Mouse (Mus musculus) stomach, postnatal 0 days (tissue): ENCODE measurements at regions not wholly inside any gene's neighbourhood (a gene's known extent, or its start where the extent isn't known, plus 50 kb on each side); places are given as distances from the start of the nearest gene placed in this dataset.

Experiments used
- ATAC-seq: fragments of 200-750 bp; cut with Nextera tagmentation; 2 replicates; pipeline ENCODE4 v1.8.0; 2017; ENCODE audit not compliant: low FRiP score, low TSS enrichment
- DNase-seq: peaks from one replicate; pipeline ENCODE4 v3.0.0-alpha.2; 2016; ENCODE audit warnings: low spot score
- H3K27ac ChIP-seq: fragments of 300-500 bp; sonication (generic); replicated peaks from 2 replicates; pipeline ENCODE4 v1.5.1; 2014; ENCODE audit warnings: mild to moderate bottlenecking, control low read depth
- H3K27me3 ChIP-seq: fragments of 300-500 bp; sonication (generic); 2 replicates; pipeline ENCODE4 v1.6.1; 2014; ENCODE audit warnings: low read length; ENCODE audit not compliant: control insufficient read depth, insufficient read depth
- H3K36me3 ChIP-seq: fragments of 300-500 bp; sonication (generic); 2 replicates; pipeline ENCODE4 v1.6.1; 2014; ENCODE audit warnings: low read length, mixed read lengths; ENCODE audit not compliant: control insufficient read depth, insufficient read depth
- H3K4me1 ChIP-seq: fragments of 300-500 bp; sonication (generic); replicated peaks from 2 replicates; pipeline ENCODE4 v1.6.1; 2014; ENCODE audit warnings: antibody characterized with exemption; ENCODE audit not compliant: control insufficient read depth, insufficient read depth
- H3K4me2 ChIP-seq: fragments of 300-500 bp; sonication (generic); replicated peaks from 2 replicates; pipeline ENCODE4 v1.6.1; 2014; ENCODE audit warnings: low read depth, mild to moderate bottlenecking, control low read depth, moderate library complexity
- H3K4me3 ChIP-seq: fragments of 300-500 bp; sonication (generic); 2 replicates; pipeline ENCODE4 v1.5.1; 2014; ENCODE audit warnings: low read depth, low read length, control low read depth
- H3K9ac ChIP-seq: fragments of 300-500 bp; sonication (generic); 2 replicates; pipeline ENCODE4 v1.6.1; 2014; ENCODE audit warnings: mild to moderate bottlenecking, low read length, control low read depth, mixed read lengths
- H3K9me3 ChIP-seq: fragments of 300-500 bp; sonication (generic); 2 replicates; pipeline ENCODE4 v1.6.1; 2016; ENCODE audit warnings: low read length; ENCODE audit not compliant: control insufficient read depth
- CTCF ChIP-seq: IDR thresholded peaks from 2 replicates; pipeline ENCODE4 v1.5.1; 2016; ENCODE audit warnings: antibody characterized with exemption, low read depth, mild to moderate bottlenecking, moderate library complexity
- EP300 ChIP-seq: optimal IDR thresholded peaks from 2 replicates; pipeline ENCODE3; 2016; ENCODE audit warnings: antibody characterized with exemption
- WGBS: fragments of 180-500 bp; shearing (Covaris S2); extraction: QIAGEN DNeasy Blood & Tissue Kit; methylation state at CpG from one replicate; pipeline ENCODE4 v1.1.7; 2014; 5-methylcytosine and 5-hydroxymethylcytosine counted together

DNA sequence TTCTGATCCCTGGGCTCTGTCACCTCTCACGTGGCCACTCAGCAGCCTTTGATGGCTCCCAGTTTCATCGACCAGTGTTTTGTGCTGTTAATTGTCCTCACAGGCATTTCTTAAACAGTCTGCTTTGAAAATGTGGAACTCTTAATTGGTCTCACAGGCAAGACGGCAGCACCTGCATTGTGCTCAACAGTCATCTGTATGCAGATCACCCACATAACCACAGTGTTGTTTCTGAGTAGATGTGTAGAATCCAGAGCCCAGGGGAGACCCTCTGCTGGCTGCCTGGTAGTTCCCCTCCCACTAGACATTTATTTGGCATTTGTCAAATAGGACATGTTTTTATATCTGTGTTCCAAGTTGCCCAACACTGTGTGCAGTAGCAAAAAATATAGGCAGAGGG, 304.3 kb downstream of the Nucb2 start:
- H3K27ac ChIP-seq, result no peak overlapping the region
- ATAC-seq (no peak), DNase-seq (no peak)
- no peaks in the 10 kb centered on the region for H3K4me1 ChIP-seq
- no peak overlapping the region for H3K9ac ChIP-seq
- 71% methylated on average over 3 of the region's 3 CpGs for WGBS
- TF ChIP-seq CTCF (no peak), EP300 (no peak)
- H3K4me2 ChIP-seq, result no peak overlapping the region
- H3K27me3 ChIP-seq, result no peaks in the 10 kb centered on the region
- no peaks in the 10 kb centered on the region for H3K36me3 ChIP-seq
- no peaks in the 10 kb centered on the region for H3K9me3 ChIP-seq
- H3K4me3 ChIP-seq, result no peak overlapping the region

DNA sequence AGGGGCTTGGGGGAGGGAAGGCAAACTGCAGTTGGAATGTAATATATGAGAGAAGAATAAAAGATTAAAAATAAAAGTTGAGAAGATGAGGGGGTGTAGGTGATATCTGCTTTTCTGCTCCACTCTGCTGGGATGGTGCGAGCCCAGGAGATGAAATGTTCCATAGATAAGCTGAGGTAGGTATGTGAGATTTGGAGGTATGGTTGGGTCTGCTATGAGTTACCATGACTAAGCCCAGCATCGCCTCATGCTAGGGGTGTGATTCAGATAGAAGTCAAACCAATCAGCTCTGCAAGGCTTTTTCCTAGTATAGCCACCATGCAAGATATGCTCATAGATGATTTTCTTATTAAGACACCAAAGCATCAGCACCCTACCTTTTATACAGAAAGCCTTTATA, 312.3 kb downstream of the Nucb2 start:
- DNase-seq (no peak), ATAC-seq (no peak)
- WGBS, result 84% methylated on average over 2 of the region's 2 CpGs
- Histone ChIP-seq H3K9ac (no peak overlapping the region), H3K9me3 (no peaks in the 10 kb centered on the region), H3K4me1 (no peaks in the 10 kb centered on the region), H3K4me2 (no peak overlapping the region), H3K4me3 (no peak overlapping the region), H3K27ac (no peak overlapping the region), H3K27me3 (no peaks in the 10 kb centered on the region), H3K36me3 (no peaks in the 10 kb centered on the region)
- TF ChIP-seq CTCF (no peak), EP300 (no peak)

DNA sequence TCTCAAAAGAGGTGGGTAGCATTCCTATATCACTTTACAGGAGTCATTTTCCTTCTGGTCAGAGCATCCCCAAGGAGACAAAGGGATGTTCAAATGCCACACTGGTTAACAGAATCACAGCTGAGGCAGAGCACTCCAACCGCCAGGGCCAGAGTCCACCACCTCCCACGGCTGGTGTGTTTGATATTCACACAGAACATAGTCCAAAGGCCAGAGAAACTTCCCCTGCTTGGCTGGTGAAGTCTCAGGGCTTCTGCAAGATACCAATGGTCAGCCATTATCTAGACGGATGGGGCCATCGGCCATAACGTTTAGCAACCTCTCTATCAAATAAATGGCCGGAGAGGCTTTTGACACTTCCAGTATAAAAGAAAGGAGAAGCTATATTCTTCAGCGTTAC, 313.8 kb downstream of the Nucb2 start:
- TF ChIP-seq EP300, result no peak
- TF ChIP-seq CTCF, result no peak
- Histone ChIP-seq H3K4me1 (no peaks in the 10 kb centered on the region), H3K4me3 (no peak overlapping the region), H3K9ac (no peak overlapping the region), H3K27ac (no peak overlapping the region), H3K27me3 (no peaks in the 10 kb centered on the region), H3K36me3 (no peaks in the 10 kb centered on the region), H3K4me2 (no peak overlapping the region), H3K9me3 (no peaks in the 10 kb centered on the region)
- ATAC-seq (no peak), DNase-seq (no peak)
- 68% methylated on average over 7 of the region's 7 CpGs for WGBS

DNA sequence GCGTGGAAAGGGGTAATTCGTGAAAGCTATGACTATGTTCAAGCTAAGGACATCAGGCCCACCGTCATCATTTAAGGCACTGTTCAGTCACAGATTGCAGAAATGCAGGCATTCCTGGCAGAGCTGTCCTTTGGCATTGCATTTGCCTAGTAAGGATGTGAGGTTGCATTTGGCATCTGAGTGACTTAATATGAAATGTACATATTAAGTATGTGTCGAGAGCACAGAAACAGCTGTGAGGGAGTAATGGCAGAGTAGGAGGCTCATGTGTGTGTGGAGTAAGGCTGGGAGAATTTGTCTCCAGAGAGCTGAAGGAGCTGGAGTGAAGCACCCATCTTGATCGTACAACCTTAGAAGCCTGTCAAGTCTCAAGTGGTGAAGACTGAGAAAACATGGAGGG, 316.4 kb downstream of the Nucb2 start:
- ATAC-seq, result no peak
- no peaks in the 10 kb centered on the region for H3K4me1 ChIP-seq
- H3K27ac ChIP-seq, result no peak overlapping the region
- no peaks in the 10 kb centered on the region for H3K9me3 ChIP-seq
- no peak overlapping the region for H3K9ac ChIP-seq
- no peaks in the 10 kb centered on the region for H3K36me3 ChIP-seq
- H3K4me2 ChIP-seq, result no peak overlapping the region
- H3K4me3 ChIP-seq, result no peak overlapping the region
- no peak for TF ChIP-seq EP300
- TF ChIP-seq CTCF, result no peak
- no peak for DNase-seq
- H3K27me3 ChIP-seq, result no peaks in the 10 kb centered on the region
- WGBS, result 78% methylated on average over 5 of the region's 5 CpGs

DNA sequence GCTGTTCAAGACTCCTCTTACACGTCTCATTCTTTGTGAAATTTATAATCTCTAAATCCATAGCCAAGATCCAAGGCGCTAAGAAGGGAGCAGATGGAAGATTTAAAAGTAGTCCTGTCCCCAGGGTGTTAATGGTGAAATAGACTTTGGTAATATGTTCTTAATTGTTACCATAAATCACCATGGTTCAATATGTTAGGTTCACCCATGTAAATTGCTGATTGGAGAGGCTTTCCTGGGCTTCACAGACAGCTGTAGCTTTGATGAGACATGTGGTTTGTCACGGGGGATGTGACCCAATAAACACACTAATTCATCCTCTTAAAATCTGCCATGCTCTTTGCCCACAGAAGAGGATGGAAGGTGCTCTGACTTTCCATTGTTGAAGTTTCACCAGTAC, 338.7 kb downstream of the Nucb2 start:
- H3K4me1 ChIP-seq, result no peaks in the 10 kb centered on the region
- H3K4me2 ChIP-seq, result no peak overlapping the region
- H3K27me3 ChIP-seq, result no peaks in the 10 kb centered on the region
- no peaks in the 10 kb centered on the region for H3K36me3 ChIP-seq
- ATAC-seq, result no peak
- H3K9me3 ChIP-seq, result no peaks in the 10 kb centered on the region
- H3K4me3 ChIP-seq, result no peak overlapping the region
- TF ChIP-seq EP300 (no peak), CTCF (no peak)
- H3K9ac ChIP-seq, result no peak overlapping the region
- H3K27ac ChIP-seq, result no peak overlapping the region
- DNase-seq, result no peak
- WGBS, result 51% methylated on average over 3 of the region's 3 CpGs

DNA sequence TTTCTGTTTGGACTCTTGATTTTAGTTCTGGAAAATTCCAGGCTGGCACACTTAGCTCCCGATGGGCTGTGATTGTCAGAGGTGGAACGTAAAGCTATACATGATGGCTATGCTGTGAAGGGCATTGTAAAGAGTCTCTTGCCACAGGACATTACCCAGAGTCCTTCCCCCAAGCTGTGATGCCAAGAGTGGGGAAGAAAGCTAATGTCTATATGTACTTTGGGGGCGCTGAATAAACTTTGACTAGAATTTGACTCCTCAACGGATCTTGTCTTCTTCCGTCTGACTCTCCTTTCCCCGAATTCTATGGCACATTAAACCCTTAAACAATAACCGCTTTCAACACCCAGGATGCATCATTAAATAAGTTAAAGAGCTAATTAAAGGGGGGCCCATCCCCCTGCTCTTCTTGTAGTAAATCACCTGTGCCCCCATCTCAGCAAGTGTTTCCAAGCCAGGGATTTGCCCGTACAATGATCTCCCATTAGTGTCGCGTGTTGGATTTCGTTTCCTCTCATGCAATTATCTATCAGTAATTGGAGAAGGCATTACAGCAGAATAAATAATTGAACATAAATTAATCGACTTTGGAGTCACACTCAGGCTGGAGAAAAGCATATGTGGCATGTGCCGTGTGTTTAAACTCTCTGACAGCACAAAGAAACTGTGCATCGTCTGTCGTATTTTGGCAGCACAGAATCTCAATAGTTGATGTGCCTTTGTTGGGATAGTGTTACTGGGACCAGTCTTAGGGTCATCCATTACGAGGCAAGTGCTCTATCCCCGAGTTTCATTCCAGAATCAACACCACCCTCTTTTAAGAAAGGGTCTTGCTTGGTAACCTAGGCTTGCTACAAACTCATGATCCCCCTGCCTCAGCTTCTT, 343.9 kb downstream of the Nucb2 start:
- no peak for ATAC-seq
- DNase-seq, result no peak
- TF ChIP-seq EP300, result no peak
- TF ChIP-seq CTCF, result no peak
- Histone ChIP-seq H3K4me1 (no peaks in the 10 kb centered on the region), H3K9ac (no peak overlapping the region), H3K27ac (no peak overlapping the region), H3K4me2 (no peak overlapping the region), H3K4me3 (no peak overlapping the region), H3K27me3 (no peaks in the 10 kb centered on the region), H3K36me3 (no peaks in the 10 kb centered on the region), H3K9me3 (no peaks in the 10 kb centered on the region)
- 74% methylated on average over 17 of the region's 17 CpGs for WGBS
